Mouse (Mus musculus): ENCODE data around the gene Kank4. TPM values are rescaled to one million over a fixed set of nuclear protein-coding genes. Genes with fewer than 3 reads are reported as not detected.
"Not testable (repeated sequence)": the region's sequence is repeated elsewhere in the genome, so short reads cannot be mapped to it uniquely, and the experiment has no call there.

The Kank4 gene
- polyA plus RNA-seq, 1 experiment = 0.01 TPM

DNA sequence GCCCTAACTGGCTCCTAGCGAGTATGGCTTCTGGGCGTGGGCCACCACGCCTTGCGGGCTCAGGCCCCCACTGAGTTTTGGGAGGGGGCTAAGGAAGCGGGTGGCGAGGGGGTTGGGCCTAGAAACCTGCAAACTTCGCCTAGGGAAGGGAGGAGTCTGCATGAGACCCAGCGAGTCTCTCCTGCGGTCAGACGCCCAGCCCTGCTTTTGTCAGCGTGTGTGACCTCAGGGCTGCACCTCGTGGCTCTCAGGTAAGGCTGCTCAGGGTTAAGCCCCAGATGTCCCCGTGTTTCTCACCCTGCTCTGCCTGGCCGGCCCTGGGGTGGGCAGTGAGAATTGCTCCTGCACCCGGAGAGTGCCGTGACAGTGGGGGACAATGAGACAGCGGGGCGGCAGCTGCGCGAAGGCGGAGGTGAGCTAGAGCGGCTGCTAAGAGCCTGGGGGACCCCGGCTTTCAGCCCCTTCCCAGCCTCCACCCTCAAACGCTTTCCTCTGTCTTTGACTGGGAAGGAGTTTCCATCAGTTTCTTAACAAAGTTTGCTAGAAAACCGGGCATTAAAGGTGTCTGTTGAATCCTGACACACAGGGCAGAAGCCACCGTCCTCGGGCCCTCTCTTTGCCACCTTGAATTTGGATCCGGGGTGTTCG, 90.6 kb downstream of the Kank4 start, which contains the start of gene L1td1:
L1td1 (plus strand) TSS at position 145 of the 648 bp plus-strand sequence.
- Histone ChIP-seq H3K79me2 (ENCODE audit: control insufficient read depth, insufficient read depth) (no peaks in the 10 kb centered on the region), H3K27me3 (ENCODE audit: control insufficient read depth, insufficient read depth, insufficient read length) (no peaks in the 10 kb centered on the region), H3K36me3 (ENCODE audit: control insufficient read depth, insufficient read depth) (no peaks in the 10 kb centered on the region), H3K4me3 (no peak within 1 kb of the TSS), H3ac (ENCODE audit: control insufficient read depth, insufficient read length) (no peak within 1 kb of the TSS), H3K4me2 (ENCODE audit: low read depth) (no peak within 1 kb of the TSS)
- TF ChIP-seq E2F4 (IDR thresholded peaks at IDR 0.05; ENCODE audit: insufficient read depth) (no peak), REST (IDR thresholded peaks at IDR 0.05; ENCODE audit: insufficient read depth, insufficient read length) (no peak), MYOG (IDR thresholded peaks at IDR 0.05; ENCODE audit: control insufficient read depth in 1 of 3, insufficient read depth in 1 of 3, insufficient read length in 2 of 3, low read depth in 2 of 3) (no peak), POLR2A (IDR thresholded peaks at IDR 0.05; ENCODE audit: insufficient read length, low read depth) (no peak), POLR2AphosphoS2 (IDR thresholded peaks at IDR 0.05; ENCODE audit: insufficient read length, low read depth) (no peak), SRF (IDR thresholded peaks at IDR 0.05; ENCODE audit: control insufficient read depth, insufficient read length, low read depth) (no peak), TCF3 (IDR thresholded peaks at IDR 0.05; ENCODE audit: insufficient read length, low read depth) (no peak), MAX (IDR thresholded peaks at IDR 0.05; ENCODE audit: low read depth) (no peak), USF1 (IDR thresholded peaks at IDR 0.05; ENCODE audit: low read depth) (no peak), MYOD1 (IDR thresholded peaks at IDR 0.05; ENCODE audit: control insufficient read depth in 1 of 3, insufficient read length in 2 of 3, low read depth in 2 of 3) (no peak), TCF12 (IDR thresholded peaks at IDR 0.05; ENCODE audit: insufficient read depth, poor library complexity, severe bottlenecking) (no peak), CEBPB (IDR thresholded peaks at IDR 0.05; ENCODE audit: insufficient read depth, poor library complexity, severe bottlenecking) (no peak)

DNA sequence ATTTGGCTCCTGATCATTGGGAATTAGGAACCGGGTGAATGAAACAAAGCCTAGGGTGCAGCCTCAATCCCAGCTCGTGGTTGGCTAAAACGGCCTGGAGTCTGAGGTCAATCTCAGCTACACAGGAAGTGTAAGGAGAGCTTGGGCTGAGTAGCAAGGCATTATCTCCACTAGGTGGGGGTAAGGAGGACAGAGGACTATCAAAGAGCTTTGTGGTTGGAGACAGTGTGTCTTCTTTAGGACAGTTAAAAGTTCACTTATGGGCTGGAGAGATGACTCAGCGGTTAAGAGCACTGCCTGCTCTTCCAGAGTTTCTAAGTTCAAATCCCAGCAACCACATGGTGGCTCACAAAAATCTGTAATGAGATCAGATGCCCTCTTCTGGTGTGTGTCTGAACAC, 91.9 kb downstream of the Kank4 start:
- H3ac ChIP-seq (ENCODE audit: control insufficient read depth, insufficient read length) = no peak overlapping the region
- no peaks in the 10 kb centered on the region for H3K79me2 ChIP-seq (ENCODE audit: control insufficient read depth, insufficient read depth)
- H3K36me3 ChIP-seq (ENCODE audit: control insufficient read depth, insufficient read depth) = no peaks in the 10 kb centered on the region
- no peaks in the 10 kb centered on the region for H3K27me3 ChIP-seq (ENCODE audit: control insufficient read depth, insufficient read depth, insufficient read length)
- no peak for TF ChIP-seq MYOG (IDR thresholded peaks at IDR 0.05; ENCODE audit: control insufficient read depth in 1 of 3, insufficient read depth in 1 of 3, insufficient read length in 2 of 3, low read depth in 2 of 3)
- H3K4me3 ChIP-seq = no peak overlapping the region
- no peak overlapping the region for H3K4me2 ChIP-seq (ENCODE audit: low read depth)

DNA sequence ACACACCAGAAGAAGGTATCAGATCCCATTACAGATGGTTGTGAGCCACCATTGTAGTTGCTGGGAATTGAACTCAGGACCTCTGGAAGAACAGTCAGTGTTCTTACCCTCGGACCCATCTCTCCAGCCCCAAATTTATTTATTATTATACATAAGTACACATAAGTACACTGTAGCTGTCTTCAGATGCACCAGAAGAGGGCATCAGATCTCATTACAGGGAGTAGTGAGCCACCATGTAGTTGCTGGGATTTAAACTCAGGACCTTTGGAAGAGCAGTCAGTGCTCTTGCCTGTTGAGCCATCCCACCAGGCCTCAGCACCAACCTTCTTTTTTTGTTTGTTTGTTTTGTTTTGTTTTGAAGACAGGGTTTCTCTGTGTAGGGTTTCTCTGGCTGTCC, 92.7 kb downstream of the Kank4 start:
- not testable (repeated sequence) for H3K27me3 ChIP-seq (ENCODE audit: control insufficient read depth, insufficient read depth, insufficient read length); H3ac ChIP-seq (ENCODE audit: control insufficient read depth, insufficient read length); H3K36me3 ChIP-seq (ENCODE audit: control insufficient read depth, insufficient read depth); H3K4me3 ChIP-seq; H3K79me2 ChIP-seq (ENCODE audit: control insufficient read depth, insufficient read depth); H3K4me2 ChIP-seq (ENCODE audit: low read depth)

DNA sequence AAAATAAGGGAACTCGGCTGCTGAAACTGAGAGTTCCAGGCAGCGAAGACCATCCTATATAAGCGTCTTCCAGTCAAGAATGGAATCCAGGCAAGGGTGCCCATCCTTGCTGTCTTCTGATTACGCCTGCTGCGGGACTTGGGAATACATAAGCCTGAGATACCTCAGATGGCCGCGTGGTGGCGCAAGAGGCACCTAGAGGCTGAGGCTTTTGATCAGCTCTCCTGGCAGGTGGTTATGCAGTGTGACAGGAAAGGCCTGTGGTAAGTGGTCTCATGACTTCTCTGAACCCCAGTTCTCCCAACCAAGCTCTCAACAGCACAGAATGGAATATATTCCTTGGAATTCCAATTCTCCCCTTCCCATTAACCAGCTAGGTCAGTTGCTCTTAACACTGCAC, 94.9 kb downstream of the Kank4 start:
- Histone ChIP-seq H3K36me3 (ENCODE audit: control insufficient read depth, insufficient read depth) (no peaks in the 10 kb centered on the region), H3K79me2 (ENCODE audit: control insufficient read depth, insufficient read depth) (no peaks in the 10 kb centered on the region), H3ac (ENCODE audit: control insufficient read depth, insufficient read length) (no peak overlapping the region), H3K27me3 (ENCODE audit: control insufficient read depth, insufficient read depth, insufficient read length) (no peaks in the 10 kb centered on the region), H3K4me2 (ENCODE audit: low read depth) (no peak overlapping the region), H3K4me3 (no peak overlapping the region)
- no peak for TF ChIP-seq MAX (IDR thresholded peaks at IDR 0.05; ENCODE audit: low read depth)
- no peak for TF ChIP-seq CEBPB (IDR thresholded peaks at IDR 0.05; ENCODE audit: insufficient read depth, poor library complexity, severe bottlenecking)
- no peak for TF ChIP-seq TCF3 (IDR thresholded peaks at IDR 0.05; ENCODE audit: insufficient read length, low read depth)
- no peak for TF ChIP-seq TCF12 (IDR thresholded peaks at IDR 0.05; ENCODE audit: insufficient read depth, poor library complexity, severe bottlenecking)
- TF ChIP-seq POLR2A (IDR thresholded peaks at IDR 0.05; ENCODE audit: insufficient read length, low read depth) = no peak
- TF ChIP-seq REST (IDR thresholded peaks at IDR 0.05; ENCODE audit: insufficient read depth, insufficient read length) = no peak
- TF ChIP-seq POLR2AphosphoS2 (IDR thresholded peaks at IDR 0.05; ENCODE audit: insufficient read length, low read depth) = no peak
- no peak for TF ChIP-seq MYOG (IDR thresholded peaks at IDR 0.05; ENCODE audit: control insufficient read depth in 1 of 3, insufficient read depth in 1 of 3, insufficient read length in 2 of 3, low read depth in 2 of 3)
- TF ChIP-seq SRF (IDR thresholded peaks at IDR 0.05; ENCODE audit: control insufficient read depth, insufficient read length, low read depth) = no peak
- no peak for TF ChIP-seq USF1 (IDR thresholded peaks at IDR 0.05; ENCODE audit: low read depth)
- TF ChIP-seq E2F4 (IDR thresholded peaks at IDR 0.05; ENCODE audit: insufficient read depth) = no peak

DNA sequence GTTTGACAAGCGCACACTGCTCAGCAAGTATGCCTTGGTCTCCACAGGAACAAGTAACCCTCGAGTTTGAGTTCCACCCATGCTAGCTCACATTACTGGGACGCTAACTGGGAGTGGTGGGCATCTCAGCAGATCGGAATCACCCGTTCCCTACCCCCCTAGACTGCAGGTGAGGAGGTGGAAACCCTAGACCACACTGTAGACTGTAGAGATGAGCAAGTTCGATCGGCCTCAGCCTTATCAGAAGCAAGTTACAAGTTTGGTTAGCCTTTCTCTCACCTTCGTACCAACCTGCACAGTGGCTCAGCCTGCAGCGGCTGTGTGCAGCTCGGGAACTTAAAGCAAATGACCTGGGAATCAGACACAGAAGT, 98.8 kb downstream of the Kank4 start:
- Histone ChIP-seq H3K36me3 (ENCODE audit: control insufficient read depth, insufficient read depth) (no peaks in the 10 kb centered on the region), H3K4me3 (no peak overlapping the region), H3K27me3 (ENCODE audit: control insufficient read depth, insufficient read depth, insufficient read length) (no peaks in the 10 kb centered on the region), H3ac (ENCODE audit: control insufficient read depth, insufficient read length) (no peak overlapping the region), H3K4me2 (ENCODE audit: low read depth) (no peak overlapping the region), H3K79me2 (ENCODE audit: control insufficient read depth, insufficient read depth) (no peaks in the 10 kb centered on the region)
- TF ChIP-seq SRF (IDR thresholded peaks at IDR 0.05; ENCODE audit: control insufficient read depth, insufficient read length, low read depth) (no peak), E2F4 (IDR thresholded peaks at IDR 0.05; ENCODE audit: insufficient read depth) (no peak), CEBPB (IDR thresholded peaks at IDR 0.05; ENCODE audit: insufficient read depth, poor library complexity, severe bottlenecking) (no peak), MYOG (IDR thresholded peaks at IDR 0.05; ENCODE audit: control insufficient read depth in 1 of 3, insufficient read depth in 1 of 3, insufficient read length in 2 of 3, low read depth in 2 of 3) (no peak), MYOD1 (IDR thresholded peaks at IDR 0.05; ENCODE audit: control insufficient read depth in 1 of 3, insufficient read length in 2 of 3, low read depth in 2 of 3) (no peak), REST (IDR thresholded peaks at IDR 0.05; ENCODE audit: insufficient read depth, insufficient read length) (no peak), TCF3 (IDR thresholded peaks at IDR 0.05; ENCODE audit: insufficient read length, low read depth) (no peak), USF1 (IDR thresholded peaks at IDR 0.05; ENCODE audit: low read depth) (no peak), TCF12 (IDR thresholded peaks at IDR 0.05; ENCODE audit: insufficient read depth, poor library complexity, severe bottlenecking) (no peak), POLR2A (IDR thresholded peaks at IDR 0.05; ENCODE audit: insufficient read length, low read depth) (no peak), POLR2AphosphoS2 (IDR thresholded peaks at IDR 0.05; ENCODE audit: insufficient read length, low read depth) (no peak), MAX (IDR thresholded peaks at IDR 0.05; ENCODE audit: low read depth) (no peak)

All from myocyte (in vitro differentiated cells).